ENCODE assay signal across 8 mouse cellular contexts in the genomic region with DNA sequence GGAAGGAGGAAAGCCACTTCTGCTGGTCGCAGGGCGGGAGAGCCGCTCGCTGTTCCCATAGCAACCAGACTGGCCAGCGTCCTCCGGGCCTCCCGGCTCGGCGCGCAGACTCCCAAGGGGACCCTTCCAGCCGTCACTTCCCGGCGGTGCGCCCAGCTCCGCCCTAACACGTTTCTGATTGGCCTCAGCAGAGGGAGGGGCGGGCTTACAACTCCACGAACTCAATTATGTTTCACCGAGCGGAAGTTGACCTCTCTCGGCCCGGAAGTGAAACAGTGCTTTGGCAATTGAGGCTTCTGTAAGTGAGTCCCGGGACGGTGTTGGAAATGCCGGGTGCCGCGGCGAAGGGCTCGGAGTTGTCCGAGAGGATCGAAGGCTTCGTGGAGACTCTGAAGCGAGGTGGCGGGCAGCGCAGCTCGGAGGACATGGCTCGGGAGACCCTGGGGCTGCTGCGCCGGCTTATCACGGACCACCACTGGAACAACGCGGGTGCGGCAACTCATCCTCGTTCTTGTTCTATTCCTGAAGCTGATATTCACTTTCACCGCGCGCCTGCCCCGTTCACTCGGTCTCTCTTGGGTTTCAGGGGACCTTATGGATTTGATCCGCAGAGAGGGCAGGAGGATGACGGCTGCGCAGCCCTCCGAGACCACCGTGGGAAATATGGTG. TPM values are rescaled to one million over a fixed set of nuclear protein-coding genes. Genes with fewer than 3 reads are reported as not detected.
DNase-seq lines count a peak whose midpoint lies in the region; ATAC-seq lines count a peak whose summit lies in the region.

Eif2b2 (plus strand) TSS at position 246 of the 669 bp plus-strand sequence.

- peak within 1 kb of the TSS; percentile 71 for H3K4me2 ChIP-seq in hindbrain, embryonic 15.5 days

- peak; percentile 99 for DNase-seq in R1 (ENCODE audit: low read depth, low spot score)
- peak; percentile 98 for DNase-seq in cerebellum, postnatal 25 days
- peak; percentile 98 to 99 for DNase-seq in frontal cortex, postnatal 36 days (ENCODE audit: low spot score in 2 of 2)
- peak; percentile 97 for DNase-seq in left cerebral cortex, adult 11 months (ENCODE audit: low spot score)
- DNase-seq in lung, postnatal 4 days: peak; percentile 98 to 99
- peak; percentile 96 for DNase-seq in retina, postnatal 7 days (ENCODE audit: low read depth, low spot score)
- peak; percentile 89 for DNase-seq in urinary bladder, adult 2 months (ENCODE audit: low spot score)

- peak within 1 kb of the TSS; percentile 78 for H3K4me3 ChIP-seq in hindbrain, embryonic 15.5 days

- peaks cover 24% of the 10 kb centered on the region for H3K4me1 ChIP-seq in hindbrain, embryonic 15.5 days (replicated peaks)

- peaks cover 19% of the 10 kb centered on the region for H3K36me3 ChIP-seq in hindbrain, embryonic 15.5 days

- peak within 1 kb of the TSS; percentile 59 for H3K9ac ChIP-seq in hindbrain, embryonic 15.5 days

- no peaks in the 10 kb centered on the region for H3K9me3 ChIP-seq in hindbrain, embryonic 15.5 days

- under 1% methylated on average over 54 of the region's 54 CpGs for WGBS in hindbrain, embryonic 15.5 days

- peak; percentile 100 for ATAC-seq in hindbrain, embryonic 15.5 days (ENCODE audit: low FRiP score, low read depth)

- peak within 1 kb of the TSS; percentile 75 for H3K27ac ChIP-seq in hindbrain, embryonic 15.5 days (replicated peaks)

- no peaks in the 10 kb centered on the region for H3K27me3 ChIP-seq in hindbrain, embryonic 15.5 days

RNA-seq across cellular contexts. Expression of gene Eif2b2, which starts in this region (rescaled TPM):
- polyA plus RNA-seq in hindbrain, embryonic 15.5 days (2015; fragmentation: Nextera tagmentation; extraction: Ambion mirVana): 75.1 and 79.6 TPM in 2 replicates
- polyA plus RNA-seq in urinary bladder, adult 2 months (2012; rRNA removed): 73.8 and 82.6 TPM in 2 replicates

Comparison
In these comparisons a context has a peak if more than half of its experiments do, and no peak if none do; other contexts are left out.
1. Peak in every context shown above with its lines: DNase-seq, ATAC-seq, H3K4me3 ChIP-seq and H3K27ac ChIP-seq.